Mouse (Mus musculus) lung, embryonic 14.5 days (tissue): ENCODE results near the gene Adra2b. TPM values are rescaled to one million over a fixed set of nuclear protein-coding genes. Genes with fewer than 3 reads are reported as not detected.

Source experiments
- ATAC-seq: fragments of 200-750 bp; cut with Nextera tagmentation; 2 replicates; pipeline ENCODE4 v1.8.0; 2017; ENCODE audit warnings: mild to moderate bottlenecking, moderate TSS enrichment, moderate library complexity; ENCODE audit not compliant: insufficient read depth
- DNase-seq: peaks from one replicate; pipeline ENCODE4 v3.0.0-alpha.2; 2015
- H3K27ac ChIP-seq: fragments of 300-500 bp; sonication (generic); 2 replicates; pipeline ENCODE4 v1.5.1; 2014; ENCODE audit warnings: low read depth, mild to moderate bottlenecking, moderate library complexity
- H3K27me3 ChIP-seq: fragments of 300-500 bp; sonication (generic); 2 replicates; pipeline ENCODE4 v1.6.1; 2014; ENCODE audit warnings: low read length, control low read depth; ENCODE audit not compliant: insufficient read depth
- H3K36me3 ChIP-seq: fragments of 300-500 bp; sonication (generic); 2 replicates; pipeline ENCODE4 v1.6.1; 2014; ENCODE audit warnings: control low read depth; ENCODE audit not compliant: insufficient read depth
- H3K4me1 ChIP-seq: fragments of 300-500 bp; sonication (generic); 2 replicates; pipeline ENCODE4 v1.6.1; 2014; ENCODE audit warnings: antibody characterized with exemption, control low read depth; ENCODE audit not compliant: insufficient read depth
- H3K4me2 ChIP-seq: fragments of 300-500 bp; sonication (generic); 2 replicates; pipeline ENCODE4 v1.6.1; 2014; ENCODE audit warnings: mild to moderate bottlenecking
- H3K4me3 ChIP-seq: fragments of 300-500 bp; sonication (generic); 2 replicates; pipeline ENCODE4 v1.5.1; 2014; ENCODE audit warnings: low read depth, low read length
- H3K9ac ChIP-seq: fragments of 300-500 bp; sonication (generic); 2 replicates; pipeline ENCODE4 v1.6.1; 2014
- H3K9me3 ChIP-seq: fragments of 300-500 bp; sonication (generic); 2 replicates; pipeline ENCODE4 v1.6.1; 2016; ENCODE audit warnings: low read depth, low read length, control low read depth
- CTCF ChIP-seq: IDR thresholded peaks from 2 replicates; pipeline ENCODE4 v1.5.1; 2016; ENCODE audit warnings: antibody characterized with exemption, low read depth
- WGBS: fragments of 180-500 bp; shearing (Covaris S2); extraction: QIAGEN DNeasy Blood & Tissue Kit; methylation state at CpG from one replicate; pipeline ENCODE4 v1.1.7; 2014; 5-methylcytosine and 5-hydroxymethylcytosine counted together
- polyA plus RNA-seq: library from polyadenylated mRNA; unstranded; fragments of >200 nt; fragmentation: Nextera tagmentation; extraction: Ambion mirVana; gene quantifications from 2 replicates; pipeline ENCODE4 v1.2.1, GENCODE M21; 2014

The Adra2b gene
- not detected in 2 replicates for polyA plus RNA-seq

- Histone ChIP-seq H3K4me3 (peak within 1 kb of the TSS; percentile 42), H3K27ac (no peak within 1 kb of the TSS), H3K27me3 (peaks cover 54% of the 10 kb centered on the region), H3K4me1 (peaks cover 3% of the 10 kb centered on the region; the same call in 1 of the 2 replicates), H3K9me3 (no peaks in the 10 kb centered on the region), H3K4me2 (peak within 1 kb of the TSS; percentile 79), H3K9ac (peak within 1 kb of the TSS; percentile 32), H3K36me3 (no peaks in the 10 kb centered on the region)
- peak; percentile 86 for TF ChIP-seq CTCF
- DNase-seq (peak; percentile 90), ATAC-seq (peak; percentile 83)
- under 1% methylated on average over 48 of the region's 49 CpGs for WGBS
Observed at GRCm38 (mm10) chr2:127362459-127363281, at the start of gene Adra2b. TSS of gene Adra2b (plus strand) at chr2:127363208.

GRCm38 (mm10) chr2:127313878-127314277, 49.1 kb upstream of the Adra2b start:
- WGBS: 50% methylated on average over 4 of the region's 4 CpGs
- H3K4me2 ChIP-seq: no peak overlapping the region
- TF ChIP-seq CTCF: peak; percentile 41
- no peak overlapping the region for H3K9ac ChIP-seq
- no peaks in the 10 kb centered on the region for H3K9me3 ChIP-seq
- no peaks in the 10 kb centered on the region for H3K4me1 ChIP-seq
- H3K36me3 ChIP-seq: no peaks in the 10 kb centered on the region
- no peaks in the 10 kb centered on the region for H3K27me3 ChIP-seq
- DNase-seq: peak; percentile 51
- peak overlapping the region; percentile 60; the same call in 1 of the 2 replicates for H3K27ac ChIP-seq
- ATAC-seq: peak; percentile 28; the same call in 1 of the 2 replicates
- no peak overlapping the region for H3K4me3 ChIP-seq

- no peaks in the 10 kb centered on the region for H3K27me3 ChIP-seq
- no peaks in the 10 kb centered on the region for H3K36me3 ChIP-seq
- H3K9me3 ChIP-seq: no peaks in the 10 kb centered on the region
- H3K27ac ChIP-seq: peak overlapping the region; percentile 60
- no peak overlapping the region for H3K4me2 ChIP-seq
- 58% methylated on average over 6 of the region's 6 CpGs for WGBS
- H3K9ac ChIP-seq: no peak overlapping the region
- no peak overlapping the region for H3K4me3 ChIP-seq
- ATAC-seq (peak; percentile 28), DNase-seq (no peak)
- TF ChIP-seq CTCF: no peak
- H3K4me1 ChIP-seq: no peaks in the 10 kb centered on the region
Observed at GRCm38 (mm10) chr2:127314467-127315154, 48.4 kb upstream of the Adra2b start.

- no peak overlapping the region for H3K4me2 ChIP-seq
- H3K27ac ChIP-seq: 0 out of 2 replicates have a peak overlapping the region, but pooled peaks have one; percentile 9
- no peaks in the 10 kb centered on the region for H3K27me3 ChIP-seq
- 91% methylated on average over 1 of the region's 1 CpGs for WGBS
- H3K9ac ChIP-seq: no peak overlapping the region
- no peaks in the 10 kb centered on the region for H3K9me3 ChIP-seq
- no peak for TF ChIP-seq CTCF
- H3K4me1 ChIP-seq: no peaks in the 10 kb centered on the region
- no peak overlapping the region for H3K4me3 ChIP-seq
- no peak for ATAC-seq
- H3K36me3 ChIP-seq: no peaks in the 10 kb centered on the region
- no peak for DNase-seq
Observed at GRCm38 (mm10) chr2:127315155-127315470, 47.9 kb upstream of the Adra2b start.

- DNase-seq (no peak), ATAC-seq (no peak)
- H3K9ac ChIP-seq: no peak overlapping the region
- no peak overlapping the region for H3K27ac ChIP-seq
- H3K36me3 ChIP-seq: no peaks in the 10 kb centered on the region
- no peak overlapping the region for H3K4me2 ChIP-seq
- no peak for TF ChIP-seq CTCF
- H3K9me3 ChIP-seq: no peaks in the 10 kb centered on the region
- 75% methylated on average over 5 of the region's 5 CpGs for WGBS
- H3K4me3 ChIP-seq: no peak overlapping the region
- no peaks in the 10 kb centered on the region for H3K4me1 ChIP-seq
- no peaks in the 10 kb centered on the region for H3K27me3 ChIP-seq
Observed at GRCm38 (mm10) chr2:127316431-127316830, 46.6 kb upstream of the Adra2b start.

- Histone ChIP-seq H3K9ac (no peak overlapping the region), H3K4me1 (no peaks in the 10 kb centered on the region), H3K4me2 (no peak overlapping the region), H3K27ac (no peak overlapping the region), H3K36me3 (no peaks in the 10 kb centered on the region), H3K4me3 (no peak overlapping the region), H3K27me3 (no peaks in the 10 kb centered on the region), H3K9me3 (no peaks in the 10 kb centered on the region)
- ATAC-seq: no peak
- 71% methylated on average over 4 of the region's 4 CpGs for WGBS
- no peak for TF ChIP-seq CTCF
- no peak for DNase-seq
Observed at GRCm38 (mm10) chr2:127318136-127318535, 44.9 kb upstream of the Adra2b start.

GRCm38 (mm10) chr2:127319071-127319470, 43.9 kb upstream of the Adra2b start:
- Histone ChIP-seq H3K36me3 (no peaks in the 10 kb centered on the region), H3K4me1 (no peaks in the 10 kb centered on the region), H3K4me3 (no peak overlapping the region), H3K9me3 (no peaks in the 10 kb centered on the region), H3K27me3 (no peaks in the 10 kb centered on the region), H3K27ac (no peak overlapping the region), H3K9ac (no peak overlapping the region), H3K4me2 (no peak overlapping the region)
- ATAC-seq: no peak
- no peak for DNase-seq
- WGBS: 68% methylated on average over 4 of the region's 4 CpGs
- no peak for TF ChIP-seq CTCF
